Mouse (Mus musculus) retina, postnatal 1 day (tissue): ENCODE results near the gene Pofut1.

Source experiments
- DNase-seq: peaks from one replicate; pipeline ENCODE4 v3.0.0-alpha.2; 2012

The Pofut1 gene

GRCm38 (mm10) chr2:153290938-153291928 lies 49.9 kb downstream of the Pofut1 start, which contains the start of gene Kif3b:
Gene Kif3b, plus strand, starts transcription at chr2:153291413.
- DNase-seq = peak; percentile 93

GRCm38 (mm10) chr2:153292305-153292861 lies 51.0 kb downstream of the Pofut1 start:
- DNase-seq = peak; percentile 57

GRCm38 (mm10) chr2:153295196-153295595 lies 53.9 kb downstream of the Pofut1 start:
- no peak for DNase-seq

GRCm38 (mm10) chr2:153297771-153298170 lies 56.4 kb downstream of the Pofut1 start:
- DNase-seq = no peak

- no peak for DNase-seq
Measured at GRCm38 (mm10) chr2:153298460-153298859, 57.1 kb downstream of the Pofut1 start.

- no peak for DNase-seq
Measured at GRCm38 (mm10) chr2:153298863-153299262, 57.5 kb downstream of the Pofut1 start.

GRCm38 (mm10) chr2:153301123-153301522 lies 59.8 kb downstream of the Pofut1 start:
- no peak for DNase-seq

GRCm38 (mm10) chr2:153305240-153305639 lies 63.9 kb downstream of the Pofut1 start:
- DNase-seq = peak; percentile 20

GRCm38 (mm10) chr2:153308586-153308985 lies 67.3 kb downstream of the Pofut1 start:
- no peak for DNase-seq

- DNase-seq = no peak
Measured at GRCm38 (mm10) chr2:153309106-153309505, 67.8 kb downstream of the Pofut1 start.

GRCm38 (mm10) chr2:153310228-153310627 lies 68.9 kb downstream of the Pofut1 start:
- no peak for DNase-seq

GRCm38 (mm10) chr2:153312884-153313283 lies 71.6 kb downstream of the Pofut1 start:
- DNase-seq = no peak

- no peak for DNase-seq
Measured at GRCm38 (mm10) chr2:153318408-153318807, 77.1 kb downstream of the Pofut1 start.

GRCm38 (mm10) chr2:153319036-153319643 lies 77.8 kb downstream of the Pofut1 start:
- DNase-seq = no peak
